Mouse (Mus musculus) heart, adult 2 months (tissue): ENCODE measurements around the gene Sdccag8.
"Not testable (repeated sequence)": the region's sequence is repeated elsewhere in the genome, so short reads cannot be mapped to it uniquely, and the experiment has no call there.

ENCODE experiments used
- CTCF ChIP-seq: fragments of 200-600 bp; IDR thresholded peaks from 2 replicates; pipeline ENCODE4 v1.8.1; 2022; ENCODE audit warnings: antibody characterized with exemption, mild to moderate bottlenecking, moderate library complexity
- EP300 ChIP-seq: fragments of 200-500 bp; IDR thresholded peaks from 2 replicates; pipeline ENCODE4 v1.6.1; 2011; ENCODE audit warnings: low read depth, low read length, control low read depth; ENCODE audit not compliant: insufficient read depth
- POLR2A ChIP-seq: fragments of 200-500 bp; IDR thresholded peaks from 2 replicates; pipeline ENCODE4 v1.6.1; 2011; ENCODE audit warnings: mild to moderate bottlenecking, low read depth, low read length, control low read depth; ENCODE audit not compliant: insufficient read depth

DNA sequence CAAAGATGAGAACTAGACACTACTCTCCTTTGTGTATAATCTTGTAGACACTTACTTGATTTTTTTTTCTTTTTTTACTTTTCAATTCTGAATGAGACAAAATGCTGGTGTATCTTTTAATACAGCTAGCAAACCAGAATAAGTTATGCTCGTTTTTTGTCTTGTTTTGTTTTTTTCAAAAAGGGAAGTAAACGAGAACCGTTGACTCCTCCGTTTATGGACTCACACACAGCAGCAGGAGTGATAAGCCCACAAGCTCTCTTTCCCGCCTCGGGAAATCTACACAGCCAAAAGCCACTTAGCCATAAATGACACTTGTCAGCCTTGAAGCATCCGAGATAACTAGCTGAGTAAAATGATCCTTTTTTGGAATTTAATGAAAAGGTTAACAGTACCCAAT lies 22.1 kb downstream of the Sdccag8 start:
- TF ChIP-seq POLR2A, CTCF, EP300: not testable (repeated sequence)
